Mouse (Mus musculus) ES-E14 (cell line): Measurements from ENCODE around the gene Ccdc130.

Experiments used
- CHD2 ChIP-seq: IDR thresholded peaks from 2 replicates; pipeline ENCODE4 v1.6.1; 2014; ENCODE audit warnings: mild to moderate bottlenecking, low read depth, low read length, inconsistent platforms
- HCFC1 ChIP-seq: IDR thresholded peaks from 2 replicates; pipeline ENCODE4 v1.6.1; 2012; ENCODE audit warnings: low read length, inconsistent platforms, borderline replicate concordance; ENCODE audit not compliant: insufficient read depth
- MAFK ChIP-seq: IDR thresholded peaks from 2 replicates; pipeline ENCODE4 v1.6.1; 2014; ENCODE audit warnings: mild to moderate bottlenecking, low read depth, low read length, inconsistent platforms; ENCODE audit not compliant: insufficient read depth
- ZC3H11A ChIP-seq: IDR thresholded peaks from 2 replicates; pipeline ENCODE4 v1.6.1; 2012; ENCODE audit warnings: low read depth, mild to moderate bottlenecking, inconsistent platforms, low read length, borderline replicate concordance
- ZNF384 ChIP-seq: IDR thresholded peaks from 2 replicates; pipeline ENCODE4 v1.6.1; 2012; ENCODE audit warnings: low read depth, low read length, inconsistent platforms

- TF ChIP-seq HCFC1 (no peak), ZC3H11A (no peak; the same call in 1 of the 2 replicates), CHD2 (no peak), MAFK (no peak), ZNF384 (no peak)
These were observed 59.9 kb downstream of the Ccdc130 start for GRCm38 (mm10) chr8:84210167-84210791.
